Mouse (Mus musculus): Measurements from ENCODE around the gene Atic. TPM values are rescaled to one million over a fixed set of nuclear protein-coding genes. Genes with fewer than 3 reads are reported as not detected.

The Atic gene
- polyA plus RNA-seq, 1 experiment from 2014 or later: 42.9 TPM

GRCm38 (mm10) chr1:71583302-71583701 lies 26.4 kb downstream of the Atic start:
- Histone ChIP-seq H3K9ac (ENCODE audit: low read length) (no peak overlapping the region), H3K4me1 (ENCODE audit: control insufficient read depth, insufficient read depth, low read length) (no peaks in the 10 kb centered on the region), H3K9me3 (ENCODE audit: control insufficient read depth, low read length) (no peaks in the 10 kb centered on the region), H3K27me3 (ENCODE audit: control insufficient read depth, insufficient read depth, low read length) (no peaks in the 10 kb centered on the region), H3K27ac (ENCODE audit: low read depth, low read length) (no peak overlapping the region), H3K36me3 (ENCODE audit: control insufficient read depth, insufficient read depth, low read length) (peaks cover 10% of the 10 kb centered on the region), H3K4me2 (no peak overlapping the region), H3K4me3 (ENCODE audit: low read depth, low read length) (no peak overlapping the region)
- WGBS: 93% methylated on average over 8 of the region's 8 CpGs
- ATAC-seq (ENCODE audit: low FRiP score) (no peak), DNase-seq (ENCODE audit: low spot score, missing footprints) (no peak)

GRCm38 (mm10) chr1:71583900-71584299 lies 26.9 kb downstream of the Atic start:
- WGBS: 93% methylated on average over 7 of the region's 7 CpGs
- H3K4me1 ChIP-seq (ENCODE audit: control insufficient read depth, insufficient read depth, low read length): no peaks in the 10 kb centered on the region
- no peaks in the 10 kb centered on the region for H3K27me3 ChIP-seq (ENCODE audit: control insufficient read depth, insufficient read depth, low read length)
- no peak for ATAC-seq (ENCODE audit: low FRiP score)
- H3K4me2 ChIP-seq: no peak overlapping the region
- H3K4me3 ChIP-seq (ENCODE audit: low read depth, low read length): no peak overlapping the region
- H3K36me3 ChIP-seq (ENCODE audit: control insufficient read depth, insufficient read depth, low read length): peaks cover 8% of the 10 kb centered on the region
- H3K27ac ChIP-seq (ENCODE audit: low read depth, low read length): no peak overlapping the region
- no peaks in the 10 kb centered on the region for H3K9me3 ChIP-seq (ENCODE audit: control insufficient read depth, low read length)
- no peak overlapping the region for H3K9ac ChIP-seq (ENCODE audit: low read length)
- no peak for DNase-seq (ENCODE audit: low spot score, missing footprints)

GRCm38 (mm10) chr1:71586658-71587057 lies 29.7 kb downstream of the Atic start:
- Histone ChIP-seq H3K9me3 (ENCODE audit: control insufficient read depth, low read length) (no peaks in the 10 kb centered on the region), H3K9ac (ENCODE audit: low read length) (no peak overlapping the region), H3K4me1 (ENCODE audit: control insufficient read depth, insufficient read depth, low read length) (no peaks in the 10 kb centered on the region), H3K27ac (ENCODE audit: low read depth, low read length) (no peak overlapping the region), H3K27me3 (ENCODE audit: control insufficient read depth, insufficient read depth, low read length) (no peaks in the 10 kb centered on the region), H3K4me3 (ENCODE audit: low read depth, low read length) (no peak overlapping the region), H3K36me3 (ENCODE audit: control insufficient read depth, insufficient read depth, low read length) (peaks cover 12% of the 10 kb centered on the region), H3K4me2 (no peak overlapping the region)
- 97% methylated on average over 7 of the region's 7 CpGs for WGBS
- DNase-seq (ENCODE audit: low spot score, missing footprints): no peak
- no peak for ATAC-seq (ENCODE audit: low FRiP score)

- DNase-seq (ENCODE audit: low spot score, missing footprints): no peak
- Histone ChIP-seq H3K9ac (ENCODE audit: low read length) (no peak overlapping the region), H3K27ac (ENCODE audit: low read depth, low read length) (no peak overlapping the region), H3K9me3 (ENCODE audit: control insufficient read depth, low read length) (no peaks in the 10 kb centered on the region), H3K36me3 (ENCODE audit: control insufficient read depth, insufficient read depth, low read length) (peaks cover 16% of the 10 kb centered on the region), H3K27me3 (ENCODE audit: control insufficient read depth, insufficient read depth, low read length) (no peaks in the 10 kb centered on the region), H3K4me1 (ENCODE audit: control insufficient read depth, insufficient read depth, low read length) (no peaks in the 10 kb centered on the region), H3K4me2 (no peak overlapping the region), H3K4me3 (ENCODE audit: low read depth, low read length) (no peak overlapping the region)
- ATAC-seq (ENCODE audit: low FRiP score): no peak
- 93% methylated on average over 11 of the region's 11 CpGs for WGBS
Measured at GRCm38 (mm10) chr1:71590038-71590437, 33.1 kb downstream of the Atic start.

GRCm38 (mm10) chr1:71593184-71593583 lies 36.2 kb downstream of the Atic start:
- ATAC-seq (ENCODE audit: low FRiP score): no peak
- Histone ChIP-seq H3K4me2 (no peak overlapping the region), H3K4me3 (ENCODE audit: low read depth, low read length) (no peak overlapping the region), H3K9ac (ENCODE audit: low read length) (no peak overlapping the region), H3K9me3 (ENCODE audit: control insufficient read depth, low read length) (no peaks in the 10 kb centered on the region), H3K27ac (ENCODE audit: low read depth, low read length) (no peak overlapping the region), H3K4me1 (ENCODE audit: control insufficient read depth, insufficient read depth, low read length) (no peaks in the 10 kb centered on the region), H3K36me3 (ENCODE audit: control insufficient read depth, insufficient read depth, low read length) (peaks cover 8% of the 10 kb centered on the region; the same call in 1 of the 2 replicates), H3K27me3 (ENCODE audit: control insufficient read depth, insufficient read depth, low read length) (no peaks in the 10 kb centered on the region)
- 94% methylated on average over 9 of the region's 9 CpGs for WGBS
- no peak for DNase-seq (ENCODE audit: low spot score, missing footprints)

- H3K36me3 ChIP-seq (ENCODE audit: control insufficient read depth, insufficient read depth, low read length): peaks cover 17% of the 10 kb centered on the region
- ATAC-seq (ENCODE audit: low FRiP score) (no peak), DNase-seq (ENCODE audit: low spot score, missing footprints) (no peak)
- no peaks in the 10 kb centered on the region for H3K9me3 ChIP-seq (ENCODE audit: control insufficient read depth, low read length)
- no peak overlapping the region for H3K9ac ChIP-seq (ENCODE audit: low read length)
- no peak overlapping the region for H3K27ac ChIP-seq (ENCODE audit: low read depth, low read length)
- no peak overlapping the region for H3K4me2 ChIP-seq
- H3K4me3 ChIP-seq (ENCODE audit: low read depth, low read length): no peak overlapping the region
- 91% methylated on average over 2 of the region's 2 CpGs for WGBS
- no peaks in the 10 kb centered on the region for H3K4me1 ChIP-seq (ENCODE audit: control insufficient read depth, insufficient read depth, low read length)
- no peaks in the 10 kb centered on the region for H3K27me3 ChIP-seq (ENCODE audit: control insufficient read depth, insufficient read depth, low read length)
Measured at GRCm38 (mm10) chr1:71594268-71594667, 37.3 kb downstream of the Atic start.

- Histone ChIP-seq H3K36me3 (ENCODE audit: control insufficient read depth, insufficient read depth, low read length) (peaks cover 17% of the 10 kb centered on the region), H3K27me3 (ENCODE audit: control insufficient read depth, insufficient read depth, low read length) (no peaks in the 10 kb centered on the region), H3K9me3 (ENCODE audit: control insufficient read depth, low read length) (no peaks in the 10 kb centered on the region), H3K4me3 (ENCODE audit: low read depth, low read length) (no peak overlapping the region), H3K27ac (ENCODE audit: low read depth, low read length) (no peak overlapping the region), H3K4me1 (ENCODE audit: control insufficient read depth, insufficient read depth, low read length) (no peaks in the 10 kb centered on the region), H3K9ac (ENCODE audit: low read length) (no peak overlapping the region), H3K4me2 (no peak overlapping the region)
- no peak for DNase-seq (ENCODE audit: low spot score, missing footprints)
- 94% methylated on average over 4 of the region's 4 CpGs for WGBS
- no peak for ATAC-seq (ENCODE audit: low FRiP score)
Measured at GRCm38 (mm10) chr1:71595365-71595764, 38.4 kb downstream of the Atic start.

- Histone ChIP-seq H3K9ac (ENCODE audit: low read length) (no peak overlapping the region), H3K36me3 (ENCODE audit: control insufficient read depth, insufficient read depth, low read length) (peaks cover 28% of the 10 kb centered on the region), H3K27me3 (ENCODE audit: control insufficient read depth, insufficient read depth, low read length) (no peaks in the 10 kb centered on the region), H3K4me1 (ENCODE audit: control insufficient read depth, insufficient read depth, low read length) (no peaks in the 10 kb centered on the region), H3K4me2 (no peak overlapping the region), H3K4me3 (ENCODE audit: low read depth, low read length) (no peak overlapping the region), H3K9me3 (ENCODE audit: control insufficient read depth, low read length) (no peaks in the 10 kb centered on the region), H3K27ac (ENCODE audit: low read depth, low read length) (no peak overlapping the region)
- ATAC-seq (ENCODE audit: low FRiP score): no peak
- WGBS: 99% methylated on average over 2 of the region's 2 CpGs
- DNase-seq (ENCODE audit: low spot score, missing footprints): no peak
Measured at GRCm38 (mm10) chr1:71605751-71606150, 48.8 kb downstream of the Atic start.

- H3K9ac ChIP-seq (ENCODE audit: low read length): no peak overlapping the region
- ATAC-seq (ENCODE audit: low FRiP score) (no peak), DNase-seq (ENCODE audit: low spot score, missing footprints) (no peak)
- H3K4me3 ChIP-seq (ENCODE audit: low read depth, low read length): no peak overlapping the region
- H3K27ac ChIP-seq (ENCODE audit: low read depth, low read length): no peak overlapping the region
- H3K4me2 ChIP-seq: no peak overlapping the region
- H3K27me3 ChIP-seq (ENCODE audit: control insufficient read depth, insufficient read depth, low read length): peaks cover 4% of the 10 kb centered on the region; the same call in 1 of the 2 replicates
- H3K36me3 ChIP-seq (ENCODE audit: control insufficient read depth, insufficient read depth, low read length): peaks cover 36% of the 10 kb centered on the region
- H3K9me3 ChIP-seq (ENCODE audit: control insufficient read depth, low read length): no peaks in the 10 kb centered on the region
- 93% methylated on average over 8 of the region's 8 CpGs for WGBS
- H3K4me1 ChIP-seq (ENCODE audit: control insufficient read depth, insufficient read depth, low read length): no peaks in the 10 kb centered on the region
Measured at GRCm38 (mm10) chr1:71606600-71607325, 49.8 kb downstream of the Atic start.

Data from midbrain, embryonic 11.5 days (tissue).